Mouse (Mus musculus) forebrain, postnatal 0 days (tissue): ENCODE results near the gene Xpr1. TPM values are rescaled to one million over a fixed set of nuclear protein-coding genes. Genes with fewer than 3 reads are reported as not detected.
A peak's percentile ranks its signal among the peaks of the same experiment; 100 is the strongest.

Experiments
- ATAC-seq: fragments of 200-750 bp; cut with Nextera tagmentation; 2 replicates; pipeline ENCODE4 v1.8.0; 2017; ENCODE audit warnings: mild to moderate bottlenecking, moderate library complexity
- DNase-seq: peaks from one replicate; pipeline ENCODE4 v3.0.0-alpha.2; 2015
- H3K27ac ChIP-seq: fragments of 300-500 bp; sonication (generic); 2 replicates; pipeline ENCODE4 v1.5.1; 2014; ENCODE audit warnings: low read depth, mild to moderate bottlenecking, antibody characterized with exemption, low read length, moderate library complexity, mixed read lengths
- H3K27me3 ChIP-seq: fragments of 300-500 bp; sonication (generic); 2 replicates; pipeline ENCODE4 v1.6.1; 2014; ENCODE audit warnings: mild to moderate bottlenecking, low read length, mixed read lengths; ENCODE audit not compliant: insufficient read depth
- H3K36me3 ChIP-seq: fragments of 300-500 bp; sonication (generic); 2 replicates; pipeline ENCODE4 v1.6.1; 2014; ENCODE audit warnings: mild to moderate bottlenecking, moderate library complexity; ENCODE audit not compliant: insufficient read depth
- H3K4me1 ChIP-seq: fragments of 300-500 bp; sonication (generic); 2 replicates; pipeline ENCODE4 v1.6.1; 2014; ENCODE audit warnings: antibody characterized with exemption; ENCODE audit not compliant: insufficient read depth
- H3K4me2 ChIP-seq: fragments of 300-500 bp; sonication (generic); 2 replicates; pipeline ENCODE4 v1.6.1; 2014; ENCODE audit warnings: low read depth, mild to moderate bottlenecking, moderate library complexity
- H3K4me3 ChIP-seq: fragments of 300-500 bp; sonication (generic); 2 replicates; pipeline ENCODE4 v1.5.1; 2014; ENCODE audit warnings: low read depth, low read length, mixed read lengths
- H3K9ac ChIP-seq: fragments of 300-500 bp; sonication (generic); 2 replicates; pipeline ENCODE4 v1.6.1; 2014; ENCODE audit warnings: mild to moderate bottlenecking
- H3K9me3 ChIP-seq: fragments of 300-500 bp; sonication (generic); 2 replicates; pipeline ENCODE4 v1.6.1; 2016; ENCODE audit warnings: low read length
- CTCF ChIP-seq: sonication (generic); IDR thresholded peaks from 2 replicates; pipeline ENCODE4 v1.5.1; 2016; ENCODE audit warnings: antibody characterized with exemption, control low read depth, low read depth
- WGBS: fragments of 180-500 bp; shearing (Covaris S2); extraction: QIAGEN DNeasy Blood & Tissue Kit; methylation state at CpG from one replicate; pipeline ENCODE4 v1.1.7; 2014; 5-methylcytosine and 5-hydroxymethylcytosine counted together
- polyA plus RNA-seq: library from polyadenylated mRNA; unstranded; fragments of >200 nt; fragmentation: Nextera tagmentation; extraction: Ambion mirVana; gene quantifications from 2 replicates; pipeline ENCODE4 v1.2.1, GENCODE M21; 2015
- total RNA-seq: library from RNA; depleted of rRNA; stranded (reverse); fragments of >200 nt; gene quantifications from 2 replicates; pipeline ENCODE4 v1.2.3, GENCODE M21; 2014

Gene Xpr1
- total and polyA plus RNA-seq, 2 experiments from 2014 or later = 45.3 to 256 TPM

GRCm38 (mm10) chr1:155239169-155239568 lies 178.0 kb downstream of the Xpr1 start:
- no peak for DNase-seq
- 48% methylated on average over 4 of the region's 4 CpGs for WGBS
- peaks cover 12% of the 10 kb centered on the region for H3K4me1 ChIP-seq
- H3K27ac ChIP-seq = no peak overlapping the region
- H3K36me3 ChIP-seq = no peaks in the 10 kb centered on the region
- no peak overlapping the region for H3K9ac ChIP-seq
- H3K4me2 ChIP-seq = no peak overlapping the region
- peak; percentile 8; the same call in 1 of the 2 replicates for ATAC-seq
- H3K4me3 ChIP-seq = no peak overlapping the region
- H3K9me3 ChIP-seq = no peaks in the 10 kb centered on the region
- no peak for TF ChIP-seq CTCF
- H3K27me3 ChIP-seq = no peaks in the 10 kb centered on the region

- Histone ChIP-seq H3K27ac (no peak overlapping the region), H3K9me3 (no peaks in the 10 kb centered on the region), H3K9ac (no peak overlapping the region), H3K4me2 (no peak overlapping the region), H3K36me3 (no peaks in the 10 kb centered on the region), H3K4me1 (peaks cover 21% of the 10 kb centered on the region), H3K27me3 (no peaks in the 10 kb centered on the region), H3K4me3 (no peak overlapping the region)
- no peak for ATAC-seq
- TF ChIP-seq CTCF = no peak
- 88% methylated on average over 5 of the region's 5 CpGs for WGBS
- DNase-seq = no peak
Measured at GRCm38 (mm10) chr1:155238126-155238525, 179.1 kb downstream of the Xpr1 start.

GRCm38 (mm10) chr1:155237390-155237789 lies 179.8 kb downstream of the Xpr1 start:
- H3K4me2 ChIP-seq = no peak overlapping the region
- H3K4me1 ChIP-seq = peaks cover 28% of the 10 kb centered on the region
- H3K36me3 ChIP-seq = no peaks in the 10 kb centered on the region
- ATAC-seq (no peak), DNase-seq (no peak)
- TF ChIP-seq CTCF = no peak
- no peak overlapping the region for H3K4me3 ChIP-seq
- H3K9me3 ChIP-seq = no peaks in the 10 kb centered on the region
- no peaks in the 10 kb centered on the region for H3K27me3 ChIP-seq
- 72% methylated on average over 11 of the region's 11 CpGs for WGBS
- H3K27ac ChIP-seq = no peak overlapping the region
- H3K9ac ChIP-seq = no peak overlapping the region

GRCm38 (mm10) chr1:155236306-155237024 lies 180.8 kb downstream of the Xpr1 start:
- no peak for ATAC-seq
- DNase-seq = no peak
- Histone ChIP-seq H3K4me1 (peaks cover 30% of the 10 kb centered on the region), H3K27me3 (no peaks in the 10 kb centered on the region), H3K36me3 (no peaks in the 10 kb centered on the region), H3K27ac (no peak overlapping the region), H3K4me3 (no peak overlapping the region), H3K4me2 (no peak overlapping the region), H3K9me3 (no peaks in the 10 kb centered on the region), H3K9ac (no peak overlapping the region)
- WGBS = 38% methylated on average over 13 of the region's 13 CpGs
- no peak for TF ChIP-seq CTCF

GRCm38 (mm10) chr1:155235641-155236040 lies 181.6 kb downstream of the Xpr1 start:
- DNase-seq = no peak
- Histone ChIP-seq H3K27me3 (no peaks in the 10 kb centered on the region), H3K36me3 (no peaks in the 10 kb centered on the region), H3K4me1 (peaks cover 30% of the 10 kb centered on the region), H3K4me3 (no peak overlapping the region), H3K4me2 (no peak overlapping the region), H3K9ac (no peak overlapping the region), H3K9me3 (no peaks in the 10 kb centered on the region), H3K27ac (no peak overlapping the region)
- ATAC-seq = no peak
- 20% methylated on average over 2 of the region's 2 CpGs for WGBS
- TF ChIP-seq CTCF = no peak

GRCm38 (mm10) chr1:155233931-155234607 lies 183.1 kb downstream of the Xpr1 start:
- Histone ChIP-seq H3K9ac (peak overlapping the region; percentile 33; the same call in 1 of the 2 replicates), H3K27ac (peak overlapping the region; percentile 83), H3K4me2 (no peak overlapping the region), H3K4me1 (peaks cover 40% of the 10 kb centered on the region), H3K36me3 (no peaks in the 10 kb centered on the region), H3K27me3 (no peaks in the 10 kb centered on the region), H3K9me3 (no peaks in the 10 kb centered on the region), H3K4me3 (no peak overlapping the region)
- ATAC-seq (peak; percentile 75), DNase-seq (peak; percentile 77)
- WGBS = 9% methylated on average over 14 of the region's 14 CpGs
- no peak for TF ChIP-seq CTCF

GRCm38 (mm10) chr1:155233378-155233777 lies 183.8 kb downstream of the Xpr1 start:
- ATAC-seq (no peak), DNase-seq (no peak)
- Histone ChIP-seq H3K27me3 (no peaks in the 10 kb centered on the region), H3K9ac (no peak overlapping the region), H3K4me2 (no peak overlapping the region), H3K27ac (peak overlapping the region; percentile 83), H3K4me3 (no peak overlapping the region), H3K4me1 (peaks cover 40% of the 10 kb centered on the region), H3K9me3 (no peaks in the 10 kb centered on the region), H3K36me3 (no peaks in the 10 kb centered on the region)
- 81% methylated on average over 9 of the region's 9 CpGs for WGBS
- no peak for TF ChIP-seq CTCF
